Mouse (Mus musculus) frontal cortex, adult (tissue): ENCODE results near the gene Wnk4.
"Not testable (repeated sequence)": the region's sequence is repeated elsewhere in the genome, so short reads cannot be mapped to it uniquely, and the experiment has no call there.

Experiments
- ATAC-seq: cut with Nextera tagmentation; 2 replicates; pipeline ENCODE4 v1.9.2; 2017; ENCODE audit warnings: mild to moderate bottlenecking, moderate library complexity, mixed read lengths; ENCODE audit not compliant: low TSS enrichment

The Wnk4 gene

DNA sequence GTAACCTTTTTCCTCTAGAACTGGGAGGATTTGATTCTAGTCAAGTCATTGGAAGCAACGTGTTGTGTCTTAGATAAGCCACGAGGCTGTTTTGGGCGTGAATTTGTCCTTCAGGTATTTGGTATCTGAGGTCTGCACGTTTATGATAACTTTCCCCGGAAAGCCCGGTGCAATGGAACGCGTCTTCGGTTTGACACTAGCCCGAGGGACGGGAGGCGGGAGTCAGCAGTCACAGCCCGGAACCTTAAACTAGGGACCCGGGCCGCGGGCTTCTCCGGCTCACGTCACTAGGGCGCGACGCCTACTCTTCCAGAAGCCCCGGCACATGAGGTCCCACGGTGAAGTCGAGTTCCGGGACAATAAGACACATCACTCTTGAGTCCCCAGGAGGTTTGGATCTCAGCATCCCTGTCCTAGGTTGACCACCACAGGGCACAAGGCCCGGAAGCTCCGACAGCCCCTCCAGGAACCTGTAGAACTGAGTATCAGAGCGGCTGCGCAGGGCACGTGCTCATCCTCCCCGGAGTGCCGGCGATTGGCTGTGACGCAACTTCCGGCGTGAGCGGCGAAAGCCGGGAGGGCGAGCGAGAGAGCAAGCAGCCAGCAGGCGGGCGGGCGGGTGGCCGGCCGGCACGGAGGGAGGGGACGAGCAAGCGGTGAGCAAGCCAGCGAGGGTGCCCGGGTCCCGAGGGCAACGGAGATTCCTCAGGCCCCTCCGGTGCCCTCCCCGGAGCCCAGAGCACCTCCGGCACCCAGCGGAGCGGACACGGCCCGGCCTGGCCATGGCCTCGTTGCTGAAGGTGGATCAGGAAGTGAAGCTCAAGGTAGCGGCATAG is 55.5 kb downstream of the Wnk4 start, which contains the start of gene Psme3:
Gene Psme3, plus strand, starts transcription at position 549 of the 836 bp plus-strand sequence.
- ATAC-seq, result peak; percentile 95

DNA sequence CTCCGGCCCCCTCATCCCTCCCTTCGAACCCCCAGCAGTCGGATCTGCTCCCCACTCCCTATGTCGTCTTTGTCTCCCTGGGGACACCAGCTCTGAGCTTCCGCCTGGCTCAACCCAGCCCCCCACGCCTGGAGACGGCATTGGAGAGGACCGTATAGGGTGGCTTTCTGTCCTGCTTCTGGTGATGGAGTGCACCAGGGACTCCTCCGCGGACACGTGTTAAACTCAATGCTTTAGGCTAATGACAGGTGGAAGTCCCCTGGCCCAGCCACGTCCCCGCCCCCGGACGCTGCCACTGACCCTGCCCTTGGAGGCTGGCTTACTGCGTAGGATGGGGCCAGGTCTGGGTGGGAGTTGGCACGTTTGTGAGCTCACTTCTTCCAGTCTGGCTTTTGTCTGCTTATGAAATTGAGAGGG is 56.1 kb downstream of the Wnk4 start:
- ATAC-seq, result peak; percentile 30; the same call in 1 of the 2 replicates

DNA sequence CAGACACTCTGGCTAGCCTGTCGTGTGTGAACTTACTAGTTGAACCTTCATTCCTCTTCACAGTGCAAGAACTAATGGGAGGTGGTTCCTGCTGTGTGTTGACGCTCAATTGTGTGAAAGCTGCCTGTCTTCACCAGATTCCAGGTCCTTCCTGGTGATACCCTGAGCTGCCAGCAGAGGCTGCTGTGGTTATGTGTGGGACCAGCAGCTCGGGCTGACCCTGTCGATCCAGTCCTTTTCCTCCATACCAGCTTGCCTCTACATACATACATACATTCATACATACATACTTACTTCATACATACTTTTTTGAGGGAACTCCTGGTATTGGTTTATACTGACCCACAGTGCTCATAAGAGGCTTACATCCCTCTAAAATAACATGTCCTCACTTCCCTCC is 63.2 kb downstream of the Wnk4 start:
- ATAC-seq, result peak; percentile 74; the same call in 1 of the 2 replicates

DNA sequence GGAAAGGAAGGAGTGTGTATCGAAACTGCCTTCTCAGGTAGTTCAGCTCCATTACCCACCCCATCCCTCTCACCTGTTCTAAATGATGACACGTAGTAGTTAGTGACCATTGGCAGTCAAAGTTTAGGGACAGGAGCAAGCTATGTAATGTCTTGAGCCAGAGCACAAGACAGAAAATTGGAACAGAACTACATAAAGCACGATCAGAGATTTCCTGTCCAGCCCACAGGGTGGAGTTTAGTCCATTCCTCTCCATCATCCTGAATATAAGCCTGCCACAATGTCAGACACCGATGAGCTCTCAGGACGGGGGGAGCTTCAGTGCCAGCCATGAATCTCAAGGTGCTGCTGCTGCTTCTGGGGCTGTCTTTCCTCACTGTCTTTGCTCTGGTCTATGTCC is 64.4 kb downstream of the Wnk4 start, which contains the start of gene Aoc2:
Gene Aoc2, plus strand, starts transcription at position 301 of the 400 bp plus-strand sequence.
- ATAC-seq, result no peak

DNA sequence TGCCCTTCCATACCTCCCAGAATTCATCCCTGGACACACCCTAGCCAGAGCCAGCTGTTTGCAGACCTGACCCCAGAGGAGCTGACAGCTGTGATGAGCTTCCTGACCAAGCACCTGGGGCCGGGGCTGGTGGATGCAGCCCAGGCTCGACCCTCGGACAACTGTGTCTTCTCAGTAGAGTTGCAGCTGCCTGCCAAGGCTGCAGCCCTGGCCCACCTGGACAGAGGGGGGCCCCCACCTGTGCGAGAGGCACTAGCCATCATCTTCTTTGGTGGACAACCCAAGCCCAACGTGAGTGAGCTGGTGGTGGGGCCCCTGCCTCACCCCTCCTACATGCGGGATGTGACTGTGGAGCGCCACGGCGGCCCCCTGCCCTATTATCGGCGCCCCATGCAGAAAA is 64.8 kb downstream of the Wnk4 start:
- not testable (repeated sequence) for ATAC-seq

DNA sequence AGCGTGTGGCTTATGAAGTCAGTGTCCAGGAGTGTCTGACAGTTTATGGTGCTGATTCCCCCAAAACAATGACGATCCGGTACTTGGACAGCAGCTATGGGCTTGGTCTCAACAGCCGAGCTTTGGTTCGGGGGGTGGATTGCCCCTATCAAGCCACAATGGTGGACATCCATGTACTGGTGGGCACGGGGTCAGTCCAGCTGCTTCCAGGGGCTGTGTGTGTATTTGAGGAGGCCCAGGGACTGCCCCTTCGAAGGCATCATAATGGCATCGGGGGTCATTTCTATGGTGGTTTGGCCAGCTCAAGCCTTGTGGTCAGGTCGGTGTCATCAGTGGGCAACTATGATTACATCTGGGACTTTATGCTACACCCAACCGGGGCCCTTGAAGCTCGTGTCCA is 65.8 kb downstream of the Wnk4 start:
- no peak for ATAC-seq
